Mouse (Mus musculus) testis, adult 2 months (tissue): Measurements from ENCODE around the gene Epsti1. TPM values are rescaled to one million over a fixed set of nuclear protein-coding genes. Genes with fewer than 3 reads are reported as not detected.

Experiments used
- H3K27ac ChIP-seq: fragments of 200-500 bp; 2 replicates; pipeline ENCODE4 v1.5.1; 2012; ENCODE audit warnings: low read depth, low read length; ENCODE audit not compliant: control insufficient read depth, insufficient read depth
- H3K27me3 ChIP-seq: fragments of 200-500 bp; 2 replicates; pipeline ENCODE4 v1.6.1; 2012; ENCODE audit warnings: mild to moderate bottlenecking, low read length, moderate library complexity; ENCODE audit not compliant: control insufficient read depth, insufficient read depth
- H3K36me3 ChIP-seq: fragments of 200-500 bp; 2 replicates; pipeline ENCODE4 v1.6.1; 2012; ENCODE audit warnings: mild to moderate bottlenecking, low read length; ENCODE audit not compliant: control insufficient read depth, insufficient read depth
- H3K4me1 ChIP-seq: fragments of 200-500 bp; 2 replicates; pipeline ENCODE4 v1.6.1; 2012; ENCODE audit warnings: low read length; ENCODE audit not compliant: control insufficient read depth, insufficient read depth
- H3K4me3 ChIP-seq: fragments of 200-500 bp; 2 replicates; pipeline ENCODE4 v1.5.1; 2012; ENCODE audit warnings: low read depth, mild to moderate bottlenecking, low read length, moderate library complexity, mixed read lengths; ENCODE audit not compliant: control insufficient read depth
- CTCF ChIP-seq: fragments of 200-500 bp; IDR thresholded peaks from 2 replicates; pipeline ENCODE4 v1.5.1; 2012; ENCODE audit warnings: low read depth, mild to moderate bottlenecking, inconsistent platforms, low read length, moderate library complexity; ENCODE audit not compliant: control insufficient read depth, insufficient read depth, insufficient replicate concordance
- POLR2A ChIP-seq: fragments of 200-500 bp; IDR thresholded peaks from 2 replicates; pipeline ENCODE4 v1.6.1; 2012; ENCODE audit warnings: low read depth, mild to moderate bottlenecking, inconsistent platforms, low read length, moderate library complexity; ENCODE audit not compliant: control insufficient read depth
- polyA plus RNA-seq: library from polyadenylated mRNA; depleted of rRNA; stranded (reverse); fragments of >200 nt; gene quantifications from 2 replicates; pipeline ENCODE4 v1.2.3, GENCODE M21; 2012; rRNA removed

Epsti1 gene
- polyA plus RNA-seq = 9.8 and 11.5 TPM in 2 replicates

- peak within 1 kb of the TSS; percentile 82 for H3K4me3 ChIP-seq
- H3K4me1 ChIP-seq = peaks cover 6% of the 10 kb centered on the region
- H3K36me3 ChIP-seq = no peaks in the 10 kb centered on the region
- no peak for TF ChIP-seq CTCF
- no peak for TF ChIP-seq POLR2A
- no peaks in the 10 kb centered on the region for H3K27me3 ChIP-seq
- H3K27ac ChIP-seq = peak within 1 kb of the TSS; percentile 40; the same call in 1 of the 2 replicates
Measured at GRCm38 (mm10) chr14:77904171-77904762, at the start of gene Epsti1. Epsti1 (plus strand) TSS chr14:77904239.

- Histone ChIP-seq H3K27ac (0 out of 2 replicates have a peak overlapping the region, but pooled peaks have one; percentile 36), H3K4me1 (no peaks in the 10 kb centered on the region), H3K4me3 (no peak overlapping the region), H3K36me3 (no peaks in the 10 kb centered on the region), H3K27me3 (no peaks in the 10 kb centered on the region)
- TF ChIP-seq POLR2A = no peak
- TF ChIP-seq CTCF = no peak
Measured at GRCm38 (mm10) chr14:77859894-77860293, 44.1 kb upstream of the Epsti1 start.

GRCm38 (mm10) chr14:77860841-77861560 lies 43.0 kb upstream of the Epsti1 start:
- no peak for TF ChIP-seq POLR2A
- no peak for TF ChIP-seq CTCF
- H3K4me1 ChIP-seq = no peaks in the 10 kb centered on the region
- H3K27ac ChIP-seq = no peak overlapping the region
- H3K36me3 ChIP-seq = no peaks in the 10 kb centered on the region
- H3K4me3 ChIP-seq = no peak overlapping the region
- no peaks in the 10 kb centered on the region for H3K27me3 ChIP-seq

- Histone ChIP-seq H3K4me3 (no peak overlapping the region), H3K27me3 (no peaks in the 10 kb centered on the region), H3K27ac (peak overlapping the region; percentile 58), H3K4me1 (no peaks in the 10 kb centered on the region), H3K36me3 (no peaks in the 10 kb centered on the region)
- no peak for TF ChIP-seq CTCF
- no peak for TF ChIP-seq POLR2A
Measured at GRCm38 (mm10) chr14:77864051-77864450, 40.0 kb upstream of the Epsti1 start.

GRCm38 (mm10) chr14:77864510-77864909 lies 39.5 kb upstream of the Epsti1 start:
- no peak overlapping the region for H3K4me3 ChIP-seq
- peak overlapping the region; percentile 58 for H3K27ac ChIP-seq
- TF ChIP-seq POLR2A (no peak), CTCF (no peak)
- H3K27me3 ChIP-seq = no peaks in the 10 kb centered on the region
- no peaks in the 10 kb centered on the region for H3K4me1 ChIP-seq
- no peaks in the 10 kb centered on the region; the same call in 1 of the 2 replicates for H3K36me3 ChIP-seq

GRCm38 (mm10) chr14:77867601-77868000 lies 36.4 kb upstream of the Epsti1 start:
- no peak for TF ChIP-seq POLR2A
- TF ChIP-seq CTCF = no peak
- Histone ChIP-seq H3K36me3 (peaks cover 2% of the 10 kb centered on the region; the same call in 1 of the 2 replicates), H3K4me3 (no peak overlapping the region), H3K27ac (peak overlapping the region; percentile 49; the same call in 1 of the 2 replicates), H3K4me1 (0 out of 2 replicates have a peak, but pooled peaks cover 2% of the 10 kb centered on the region), H3K27me3 (no peaks in the 10 kb centered on the region)

- Histone ChIP-seq H3K27me3 (no peaks in the 10 kb centered on the region), H3K27ac (no peak overlapping the region), H3K4me3 (no peak overlapping the region), H3K4me1 (peaks cover 5% of the 10 kb centered on the region; the same call in 1 of the 2 replicates), H3K36me3 (peaks cover 2% of the 10 kb centered on the region; the same call in 1 of the 2 replicates)
- no peak for TF ChIP-seq CTCF
- TF ChIP-seq POLR2A = no peak
Measured at GRCm38 (mm10) chr14:77870926-77871325, 33.1 kb upstream of the Epsti1 start.
